Mouse (Mus musculus): ENCODE measurements around the gene Cacna1d.

DNA sequence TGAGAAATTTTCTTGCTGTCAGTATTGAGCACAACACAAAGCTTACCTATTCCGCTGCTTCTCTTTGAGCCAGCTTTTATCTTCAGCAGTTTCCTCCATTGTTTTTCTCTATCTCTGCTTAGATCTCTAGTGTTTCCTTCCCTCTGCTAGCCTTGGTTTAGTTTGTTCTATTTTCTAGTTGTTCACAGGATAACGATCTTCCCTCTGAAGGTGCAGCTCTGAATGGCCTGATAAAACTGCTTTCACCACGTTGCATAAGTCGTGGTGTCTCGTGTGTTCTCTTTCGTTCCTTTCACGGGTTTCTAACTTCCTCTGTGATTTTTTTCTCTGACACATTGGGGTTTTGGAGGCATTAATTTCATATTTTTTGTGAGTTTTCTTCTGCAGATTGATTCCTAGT, 466.9 kb downstream of the Cacna1d start:
- TF ChIP-seq CTCF (IDR thresholded peaks at IDR 0.05; ENCODE audit: low read depth) (no peak), EP300 (IDR thresholded peaks at IDR 0.05; ENCODE audit: low read depth) (no peak)

All from heart, postnatal 0 days (tissue).